Mouse (Mus musculus) gastrocnemius, postnatal 36 days (tissue): Measurements from ENCODE around the gene Nfkb1. TPM values are rescaled to one million over a fixed set of nuclear protein-coding genes. Genes with fewer than 3 reads are reported as not detected.

Experiments
- DNase-seq, 2 experiments: peaks; one replicate each; pipeline ENCODE4 v3.0.0; 2022
- intact Hi-C: fragments of 180-260 bp; cut with DNase I; formaldehyde crosslinking; loops from one replicate; pipeline ENCODE4 v1.15.1; 2025
- total RNA-seq, 2 experiments: library from RNA; stranded (reverse); gene quantifications; 2 replicates each; pipeline ENCODE4 v1.2.3; 2021

Gene Nfkb1
- total RNA-seq, 2 experiments from 2014 or later, result 17.0 to 17.9 TPM

DNA sequence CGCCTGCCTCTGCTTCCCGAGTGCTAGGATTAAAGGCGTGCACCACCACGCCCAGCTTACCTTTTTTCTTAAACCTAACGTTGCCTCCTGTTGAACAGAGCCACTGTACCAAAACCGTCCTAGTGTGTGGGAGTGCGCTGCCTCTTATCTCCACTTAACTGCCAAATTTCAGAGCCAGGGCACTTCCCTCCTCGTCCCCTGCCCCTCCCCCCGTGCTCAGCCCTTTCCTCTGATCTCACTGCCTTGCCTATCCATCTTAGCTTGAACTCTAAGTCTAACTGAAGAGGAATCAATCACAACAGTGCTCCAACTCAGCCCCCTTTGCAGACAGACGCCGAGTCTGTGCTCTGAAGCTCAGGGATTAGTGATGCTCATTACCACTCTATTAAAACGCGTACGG, 54.9 kb downstream of the Nfkb1 start:
- no peak for DNase-seq
- intact Hi-C loops, result no loop called here

DNA sequence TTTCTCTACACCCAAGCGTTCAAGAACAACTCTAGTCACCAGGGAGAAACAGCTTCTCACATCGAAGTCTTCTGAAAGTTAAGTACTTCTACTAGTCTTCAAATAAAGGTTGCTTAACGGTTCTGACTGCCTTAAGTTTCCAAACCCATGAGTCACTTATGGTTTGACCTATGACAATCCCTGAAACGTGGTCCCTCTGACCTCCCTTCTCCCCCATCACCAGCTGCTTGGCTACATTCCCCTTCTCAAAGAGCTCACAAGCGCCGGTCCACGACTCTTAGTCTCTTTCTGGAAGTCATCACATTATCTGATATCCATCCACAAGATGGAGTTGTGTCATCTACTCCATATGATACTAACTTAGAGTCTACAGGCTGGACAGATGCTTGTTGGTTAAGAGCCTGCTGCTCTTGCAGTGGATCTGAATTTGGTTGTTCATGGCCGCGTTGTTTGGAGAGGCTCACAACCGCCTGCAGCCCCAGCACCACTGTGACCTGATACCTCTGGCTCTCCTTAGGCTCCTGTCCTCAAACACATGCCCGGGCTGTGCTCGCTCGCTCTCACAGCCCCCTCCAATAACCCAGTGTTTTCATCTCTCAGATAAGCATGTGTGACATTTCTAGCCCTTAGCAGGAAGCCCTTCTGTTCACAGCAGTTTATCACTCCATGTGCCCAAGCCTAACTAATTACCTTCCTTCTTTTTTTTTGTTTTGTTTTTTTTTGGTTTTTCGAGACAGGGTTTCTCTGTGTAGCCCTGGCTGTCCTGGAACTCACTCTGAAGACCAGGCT, 55.5 kb downstream of the Nfkb1 start:
- DNase-seq, result no peak
- intact Hi-C loops, result no loop called here

GRCm38 (mm10) chr3:135635030-135635429, 56.3 kb downstream of the Nfkb1 start:
- DNase-seq, result no peak

DNA sequence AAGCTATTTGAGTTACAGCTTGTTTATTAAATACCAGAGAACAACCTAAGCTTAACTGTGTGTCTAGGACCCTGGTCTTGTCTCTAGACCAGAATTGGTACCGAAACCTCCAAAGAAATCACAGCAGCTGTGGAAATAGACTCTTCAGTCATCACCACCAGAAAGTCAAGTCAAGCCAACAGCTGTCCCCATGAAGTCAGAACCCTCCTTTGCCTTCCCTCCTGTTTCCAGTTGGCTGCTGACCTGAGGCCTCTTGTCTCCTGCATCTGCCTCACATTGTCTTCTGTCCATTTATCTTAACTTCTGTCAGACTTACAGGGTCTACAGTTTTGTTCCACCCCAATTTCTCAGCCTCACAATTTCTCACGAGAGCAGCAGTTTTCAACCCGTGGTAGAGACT, 57.1 kb downstream of the Nfkb1 start:
- intact Hi-C loops, result loop anchor here (5.0 kb wide), 1 partner anchor 93 kb away; no protein-coding TSS in a partner anchor
- DNase-seq, result no peak

More at GRCm38 (mm10) chr3:135635030-135635429, 56.3 kb downstream of the Nfkb1 start:
- intact Hi-C loops, result no loop called here

GRCm38 (mm10) chr3:135631856-135632255, 59.5 kb downstream of the Nfkb1 start:
- intact Hi-C loops, result loop anchor here (5.0 kb wide), 1 partner anchor 95 kb away; no protein-coding TSS in a partner anchor
- DNase-seq, result no peak

GRCm38 (mm10) chr3:135631096-135631457, 60.3 kb downstream of the Nfkb1 start:
- intact Hi-C loops, result loop anchor here (5.0 kb wide), 1 partner anchor 96 kb away; no protein-coding TSS in a partner anchor
- no peak for DNase-seq

DNA sequence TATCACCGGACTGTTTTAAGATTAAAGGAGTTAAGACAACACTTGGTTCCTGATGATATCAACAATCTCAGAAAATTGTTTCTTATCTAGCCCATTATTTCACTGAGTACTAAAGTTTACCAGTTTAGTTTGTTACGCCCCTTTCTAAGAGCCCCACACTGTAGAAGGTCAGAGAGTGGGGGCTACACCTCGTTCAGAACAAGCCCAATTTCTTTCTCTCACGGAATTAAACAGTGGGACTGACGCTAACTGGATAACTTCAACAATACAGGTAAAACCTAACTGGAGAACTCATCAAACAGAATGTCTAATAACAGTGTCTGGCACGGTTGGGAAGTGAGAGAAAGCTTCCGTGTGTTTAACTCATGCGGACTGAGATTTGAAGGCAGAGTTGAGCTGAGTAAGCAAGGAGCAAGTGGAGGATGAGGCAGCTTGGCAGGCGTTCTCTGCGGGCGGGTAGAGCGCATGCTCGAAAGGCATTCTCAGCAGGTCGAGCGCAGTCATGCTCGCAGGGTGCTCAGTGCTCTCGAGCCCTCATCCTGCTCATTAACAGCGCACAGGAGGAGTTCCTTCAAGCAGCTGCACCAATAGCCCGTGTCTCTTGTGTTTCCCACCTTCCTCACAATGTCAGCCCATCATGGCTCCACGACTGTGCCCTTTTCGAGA, 60.8 kb downstream of the Nfkb1 start:
- intact Hi-C loops, result loop anchor here (5.0 kb wide), 1 partner anchor 97 kb away; no protein-coding TSS in a partner anchor
- no peak for DNase-seq

- intact Hi-C loops, result loop anchor here (5.0 kb wide), 1 partner anchor 97 kb away; no protein-coding TSS in a partner anchor
- DNase-seq, result no peak
Measured at GRCm38 (mm10) chr3:135629830-135630355, 61.5 kb downstream of the Nfkb1 start.

DNA sequence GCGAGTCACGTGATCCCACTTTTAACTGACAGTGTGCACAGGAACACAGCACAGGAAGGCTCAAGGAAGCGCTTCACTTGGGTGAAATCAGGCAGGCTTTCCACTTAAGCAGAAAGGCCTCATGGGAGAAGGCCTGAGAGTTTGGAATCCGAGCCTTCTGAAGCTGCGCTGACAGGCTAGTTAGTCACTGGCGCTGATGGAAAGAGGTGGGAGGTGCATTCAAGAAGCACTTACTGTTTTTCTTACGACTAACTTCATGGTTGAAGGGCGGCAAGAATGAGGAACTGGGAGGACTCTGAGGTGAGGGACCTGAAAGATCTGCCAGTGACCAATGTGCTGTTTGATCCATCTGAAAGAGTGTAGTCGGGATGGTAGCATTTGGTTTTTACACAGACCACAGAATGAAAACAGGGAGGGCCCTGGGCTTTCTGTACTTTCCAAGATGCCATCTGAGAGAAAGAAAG, 62.6 kb downstream of the Nfkb1 start:
- no peak for DNase-seq
- intact Hi-C loops, result no loop called here

DNA sequence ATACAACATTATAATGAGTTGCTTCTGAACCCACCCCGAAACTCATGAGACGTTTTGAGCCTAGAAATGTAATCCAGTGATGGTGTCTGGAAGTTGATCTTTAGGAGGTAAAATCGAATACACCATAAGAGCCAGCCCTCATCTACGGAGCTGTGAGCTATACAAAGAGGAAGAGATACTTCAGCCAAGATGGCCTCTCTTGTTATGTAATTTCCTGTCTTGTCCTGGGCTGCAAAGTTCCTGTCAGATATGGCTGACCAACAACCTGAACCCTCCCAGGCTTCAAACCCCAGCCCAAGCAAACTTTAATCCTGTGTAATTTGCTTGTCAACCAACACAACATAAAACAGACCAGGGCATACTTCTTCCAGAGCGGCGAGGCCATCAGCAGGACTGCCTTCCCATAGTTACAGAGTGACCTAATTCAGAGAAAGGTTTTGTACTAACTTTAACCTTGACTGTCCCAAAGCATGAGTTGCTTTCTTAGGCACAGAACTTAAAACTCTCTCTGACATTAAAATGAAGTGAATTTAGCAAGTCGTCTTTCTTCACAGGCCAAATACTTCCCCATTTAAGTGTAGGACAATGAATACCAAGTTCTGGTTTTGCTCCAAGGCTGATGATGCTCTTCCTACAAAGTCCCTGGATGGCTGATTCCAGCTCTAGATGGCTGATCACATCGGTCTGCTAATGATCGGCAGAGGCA, 63.2 kb downstream of the Nfkb1 start:
- intact Hi-C loops, result no loop called here
- no peak for DNase-seq

- DNase-seq, result no peak
- intact Hi-C loops, result no loop called here
Measured at GRCm38 (mm10) chr3:135625290-135625689, 66.1 kb downstream of the Nfkb1 start.

- intact Hi-C loops, result no loop called here
- no peak for DNase-seq
Measured at GRCm38 (mm10) chr3:135616730-135617129, 74.6 kb downstream of the Nfkb1 start.

DNA sequence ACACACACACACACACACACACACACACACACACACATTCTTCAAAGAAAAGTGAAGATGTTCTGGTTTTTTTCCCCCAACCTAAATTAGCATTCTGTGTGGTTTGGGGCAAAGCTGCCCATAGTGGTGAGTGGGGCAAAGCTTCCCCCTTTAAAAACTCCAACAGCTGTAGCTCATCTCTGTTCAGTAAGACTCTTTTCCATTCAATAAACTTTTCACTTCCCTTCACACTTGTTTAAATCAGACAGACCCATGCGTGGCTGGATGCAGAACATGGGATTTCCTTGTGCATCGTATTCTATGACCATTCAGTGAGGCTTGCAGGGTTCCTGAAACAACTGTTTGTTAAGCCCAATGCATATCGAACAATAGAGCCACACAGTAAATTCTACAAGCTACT, 77.0 kb downstream of the Nfkb1 start:
- intact Hi-C loops, result no loop called here
- no peak for DNase-seq

- no peak for DNase-seq
- intact Hi-C loops, result no loop called here
Measured at GRCm38 (mm10) chr3:135610221-135610620, 81.1 kb downstream of the Nfkb1 start.

DNA sequence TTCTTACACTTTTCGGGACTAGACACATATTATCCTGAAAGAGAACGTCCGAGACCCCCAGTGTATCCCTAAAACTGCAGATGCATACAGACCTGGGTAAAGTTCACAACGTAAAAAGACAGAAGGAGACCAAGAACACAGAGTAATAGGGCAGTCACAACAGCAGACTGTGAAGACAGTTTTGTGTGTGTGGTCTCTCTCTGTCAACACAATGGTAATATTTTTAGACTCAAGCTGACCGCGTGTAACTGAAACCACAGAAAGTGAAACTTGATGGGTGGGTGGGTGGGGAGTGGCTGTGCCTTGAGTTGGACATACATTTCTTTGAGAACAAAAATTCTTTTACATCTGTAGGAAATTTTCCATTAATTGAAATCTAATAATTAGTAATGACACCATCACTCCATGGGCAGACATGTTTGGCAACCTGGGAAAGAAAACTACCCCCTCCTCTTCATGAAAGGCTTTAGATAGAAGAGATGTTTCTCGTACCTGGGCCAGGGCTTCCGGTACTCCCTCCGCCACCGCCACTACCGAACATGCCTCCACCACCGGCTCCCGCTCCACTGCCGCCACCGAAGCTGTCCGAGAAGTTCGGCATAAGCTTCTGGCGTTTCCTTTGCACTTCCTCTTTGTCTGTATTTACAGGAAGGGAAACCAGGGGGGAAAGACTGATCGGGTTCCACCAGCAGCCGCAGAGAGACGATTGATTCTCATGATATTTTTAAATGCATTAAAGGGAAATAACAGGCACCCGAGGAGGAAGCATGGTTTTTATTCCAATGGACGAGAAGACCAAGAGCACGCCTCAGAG, 83.5 kb downstream of the Nfkb1 start:
- intact Hi-C loops, result no loop called here

GRCm38 (mm10) chr3:135607021-135607420, 84.3 kb downstream of the Nfkb1 start:
- DNase-seq, result no peak
- intact Hi-C loops, result no loop called here

More for the DNA sequence above, 83.5 kb downstream of the Nfkb1 start:
- no peak for DNase-seq

DNA sequence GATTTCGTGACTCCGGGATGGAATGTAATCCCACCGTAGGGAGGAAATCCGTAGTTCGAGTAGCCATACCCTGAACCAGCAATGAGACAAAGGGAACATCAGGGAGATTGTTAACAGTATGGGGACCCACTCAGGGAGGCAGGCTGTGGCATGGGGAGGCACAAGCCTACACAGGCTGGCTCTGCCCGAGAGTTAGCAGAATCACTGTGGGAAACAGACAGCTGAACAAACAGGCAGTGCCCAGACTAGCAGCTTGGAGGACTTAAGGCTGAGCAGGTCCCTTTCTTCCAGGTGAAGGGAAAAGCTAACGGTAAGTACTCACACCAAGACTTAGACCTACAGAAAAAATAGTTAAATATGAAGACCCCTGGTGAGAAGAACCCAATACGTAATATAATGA, 84.8 kb downstream of the Nfkb1 start:
- no peak for DNase-seq
- intact Hi-C loops, result no loop called here

- intact Hi-C loops, result no loop called here
- no peak for DNase-seq
Measured at GRCm38 (mm10) chr3:135605474-135605873, 85.9 kb downstream of the Nfkb1 start.

DNA sequence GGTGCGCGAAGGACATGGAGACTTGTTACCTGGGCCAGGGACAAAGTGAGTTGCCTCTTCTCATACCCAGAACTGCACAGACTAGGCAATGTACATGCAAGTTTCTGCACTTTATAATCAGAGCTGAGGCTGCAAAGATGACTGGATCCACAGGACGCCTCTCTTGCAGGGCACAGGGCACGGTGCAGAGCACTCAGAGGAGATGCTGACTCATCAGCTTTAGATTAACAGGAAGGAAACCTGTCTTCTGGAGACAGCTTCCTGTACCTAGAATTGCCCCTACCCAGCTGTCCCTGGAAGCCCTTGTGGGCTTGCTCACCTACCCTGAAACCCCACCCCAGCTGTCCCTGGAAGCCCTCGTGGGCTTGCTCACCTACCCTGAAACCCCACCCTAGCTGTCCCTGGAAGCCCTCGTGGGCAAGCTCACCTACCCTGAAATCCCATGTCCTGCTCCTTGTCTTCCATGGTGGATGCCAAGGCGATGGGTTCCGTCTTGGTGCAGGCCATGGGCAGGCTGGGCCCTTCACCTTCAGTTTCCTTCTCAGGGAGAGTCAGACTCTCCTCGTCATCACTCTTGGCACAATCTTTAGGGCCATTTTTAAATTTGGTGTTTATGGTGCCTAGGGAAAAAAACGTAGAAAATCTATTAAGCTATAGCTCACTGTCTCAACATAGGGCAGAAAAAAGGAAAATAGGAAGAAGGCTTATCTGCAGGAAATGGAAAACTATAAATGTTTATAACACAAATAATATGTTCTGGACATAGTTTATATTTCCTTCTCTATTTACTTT, 86.5 kb downstream of the Nfkb1 start:
- no peak for DNase-seq
- intact Hi-C loops, result no loop called here
